Mouse (Mus musculus) layer of hippocampus, adult 6 months (tissue): ENCODE data around the gene Gm20683. TPM values are rescaled to one million over a fixed set of nuclear protein-coding genes. Genes with fewer than 3 reads are reported as not detected.

Experiments used
- microRNA-seq: library from miRNA; unstranded; fragments of <30 nt; microRNA quantifications from one replicate; pipeline ENCODE4 v1.2.0, GENCODE M21; 2020
- polyA plus RNA-seq: library from polyadenylated mRNA; unstranded; fragments of <200 nt; fragmentation: Nextera tagmentation; gene quantifications from 2 replicates; pipeline ENCODE4 v1.2.3, GENCODE M21; 2021

The Gm20683 gene
- polyA plus RNA-seq, 1 experiment from 2014 or later: 2.1 TPM

Small RNAs within 50 kb of the gene (microRNA-seq; reads per million reads assigned to microRNA genes)
- gene Mir3082: 3.2 reads per million, percentile 10 among the genes with 10 or more reads in this experiment

Other genes with a start within 250 kb of the Gm20683 start
- 621 and 686 TPM in 2 replicates for gene Gng13, start 124.6 kb downstream of the Gm20683 start, polyA plus RNA-seq
- gene Chtf18, start 114.3 kb downstream of the Gm20683 start, polyA plus RNA-seq: 0.99 and 1.8 TPM in 2 replicates
- gene Rpusd1, start 114.1 kb downstream of the Gm20683 start, polyA plus RNA-seq: 52.1 and 53.1 TPM in 2 replicates
- gene Mslnl, start 105.7 kb downstream of the Gm20683 start, polyA plus RNA-seq: not detected in 2 replicates
- gene Msln, start 87.4 kb downstream of the Gm20683 start, polyA plus RNA-seq: 0.21 and 0.24 TPM in 2 replicates
- 32.8 and 34.8 TPM in 2 replicates for gene Narfl, start 68.0 kb downstream of the Gm20683 start, polyA plus RNA-seq
- gene Haghl, start 56.1 kb downstream of the Gm20683 start, polyA plus RNA-seq: 76.2 and 91.6 TPM in 2 replicates
- 0.36 and 0.49 TPM in 2 replicates for gene Ccdc78, start 55.2 kb downstream of the Gm20683 start, polyA plus RNA-seq
- 182 and 194 TPM in 2 replicates for gene Fam173a, start 48.9 kb downstream of the Gm20683 start, polyA plus RNA-seq
- 2.4 and 3.0 TPM in 2 replicates for gene AC134908.4, start 46.1 kb downstream of the Gm20683 start, polyA plus RNA-seq
- gene Metrn, start 44.6 kb downstream of the Gm20683 start, polyA plus RNA-seq: 7.3 and 11.1 TPM in 2 replicates
- 218 and 257 TPM in 2 replicates for gene Fbxl16, start 32.7 kb downstream of the Gm20683 start, polyA plus RNA-seq
- 15.6 and 18.6 TPM in 2 replicates for gene Wdr24, start 18.1 kb downstream of the Gm20683 start, polyA plus RNA-seq
- 33.3 and 39.5 TPM in 2 replicates for gene Jmjd8, start 12.9 kb downstream of the Gm20683 start, polyA plus RNA-seq
- 365 and 398 TPM in 2 replicates for gene Stub1, start 8.4 kb downstream of the Gm20683 start, polyA plus RNA-seq
- gene Rhbdl1, start 4.5 kb downstream of the Gm20683 start, polyA plus RNA-seq: 18.4 and 27.7 TPM in 2 replicates
- 8.6 and 8.7 TPM in 2 replicates for gene Rhot2, start 3.1 kb upstream of the Gm20683 start, polyA plus RNA-seq
- 2.1 and 2.3 TPM in 2 replicates for gene Wdr90, start 19.7 kb upstream of the Gm20683 start, polyA plus RNA-seq
- 36.0 and 36.4 TPM in 2 replicates for gene Mcrip2, start 27.0 kb upstream of the Gm20683 start, polyA plus RNA-seq
- 87.8 and 94.9 TPM in 2 replicates for gene Mettl26, start 33.3 kb upstream of the Gm20683 start, polyA plus RNA-seq
- gene Wfikkn1, start 39.1 kb upstream of the Gm20683 start, polyA plus RNA-seq: not detected in 2 replicates
- gene Rab40c, start 78.0 kb upstream of the Gm20683 start, polyA plus RNA-seq: 6.4 and 7.1 TPM in 2 replicates
- 115 and 168 TPM in 2 replicates for gene Pigq, start 103.2 kb upstream of the Gm20683 start, polyA plus RNA-seq
- 1.6 and 1.9 TPM in 2 replicates for gene Nhlrc4, start 103.2 kb upstream of the Gm20683 start, polyA plus RNA-seq
- 0.54 and 1.1 TPM in 2 replicates for gene A930017K11Rik, start 110.8 kb upstream of the Gm20683 start, polyA plus RNA-seq
- 9.0 and 12.3 TPM in 2 replicates for gene Capn15, start 144.0 kb upstream of the Gm20683 start, polyA plus RNA-seq
- gene Rab11fip3, start 227.8 kb upstream of the Gm20683 start, polyA plus RNA-seq: 5.9 and 6.4 TPM in 2 replicates
- gene Decr2, start 248.6 kb upstream of the Gm20683 start, polyA plus RNA-seq: 31.0 and 38.4 TPM in 2 replicates